Mouse (Mus musculus): ENCODE measurements around the gene Enoph1. TPM values are rescaled to one million over a fixed set of nuclear protein-coding genes. Genes with fewer than 3 reads are reported as not detected.

Gene Enoph1
- total RNA-seq, 2 experiments from 2014 or later: 50.2 to 52.1 TPM

DNA sequence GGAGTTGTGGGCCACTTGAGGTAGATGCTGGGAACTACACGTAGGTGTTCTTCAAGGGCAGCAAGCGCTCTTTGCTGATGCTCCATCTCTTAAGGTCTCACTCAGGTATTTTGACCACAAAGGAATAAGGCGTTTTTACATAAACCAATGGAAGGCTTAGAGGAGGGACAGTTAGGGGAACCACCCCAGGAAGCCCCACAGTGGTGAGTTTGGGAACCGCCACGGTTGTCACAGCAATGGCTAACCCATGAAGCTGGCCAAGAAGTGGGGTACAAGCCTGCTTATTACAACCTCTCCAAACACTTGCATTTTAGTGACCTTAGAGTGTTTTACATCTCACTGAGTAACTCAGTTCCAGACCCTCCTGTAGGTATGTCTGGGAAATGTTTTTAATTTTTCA is 31.8 kb downstream of the Enoph1 start:
- no peak for DNase-seq (ENCODE audit: low spot score in 2 of 2)

DNA sequence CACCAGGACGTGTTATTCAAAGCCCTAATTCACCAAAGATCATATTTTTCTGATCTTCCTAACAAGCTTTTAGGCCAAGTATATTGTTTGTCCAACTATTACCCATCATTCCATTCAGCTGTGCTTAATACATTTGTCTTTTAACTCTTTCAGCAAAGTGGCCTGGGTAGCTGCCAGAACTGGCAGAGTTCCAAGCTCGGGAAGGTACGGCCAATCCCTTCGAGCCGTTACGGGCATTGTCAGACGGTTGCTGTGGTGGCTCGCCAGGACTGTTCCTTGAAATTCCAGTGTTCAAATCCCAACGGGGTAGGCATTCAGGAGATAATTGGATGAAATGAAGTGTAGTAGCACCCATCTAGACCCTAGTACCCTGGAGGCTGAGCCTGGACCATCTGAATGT is 32.8 kb downstream of the Enoph1 start:
- DNase-seq (ENCODE audit: low spot score in 2 of 2): no peak

- peak in 1 of 2 experiments; percentile 37 for DNase-seq (ENCODE audit: low spot score in 2 of 2)
These were observed 34.8 kb downstream of the Enoph1 start for GRCm38 (mm10) chr5:100074571-100074970.

DNA sequence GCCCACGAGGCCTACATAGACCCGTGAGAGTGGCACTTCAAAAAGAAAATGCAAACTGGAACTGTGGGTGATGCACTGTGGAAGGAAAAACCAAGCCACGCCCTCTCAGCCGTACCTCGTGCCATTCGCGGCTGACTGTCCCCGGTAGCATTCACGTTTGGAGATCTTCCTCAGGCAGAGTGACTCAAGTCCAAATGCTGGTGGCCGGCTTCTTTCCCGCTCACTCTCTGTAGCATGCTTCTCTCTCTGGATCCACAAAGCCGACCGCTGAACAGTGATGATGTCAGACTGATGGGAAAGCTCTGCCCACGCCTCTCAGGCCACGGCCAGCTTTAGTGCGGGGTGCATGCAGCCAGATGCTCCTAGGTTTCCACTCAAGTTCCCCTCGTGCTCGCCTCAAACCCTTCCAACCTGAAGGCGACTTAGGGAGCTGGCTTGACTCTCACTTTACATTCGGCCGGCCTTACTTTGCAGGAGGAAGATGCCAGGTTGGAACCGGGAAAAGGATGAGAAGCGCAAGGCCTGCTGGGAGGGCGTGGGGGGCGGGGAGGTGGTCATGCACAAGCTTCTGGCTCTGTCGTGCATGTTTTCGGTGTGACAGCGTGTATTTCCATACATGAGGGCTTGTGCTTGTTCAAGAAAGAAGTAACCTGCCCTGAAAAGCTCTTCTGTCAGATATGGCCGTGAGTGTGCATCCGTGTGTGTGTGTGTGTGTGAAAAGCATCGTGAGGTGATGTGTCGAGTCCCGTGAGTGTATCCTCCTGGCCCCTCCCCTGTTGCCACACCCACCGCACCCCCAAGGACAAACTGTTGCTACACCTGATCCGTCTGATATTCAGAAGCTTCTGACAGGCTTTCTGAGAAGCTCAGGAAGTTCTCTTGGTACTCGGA is 39.5 kb downstream of the Enoph1 start:
- DNase-seq (ENCODE audit: low spot score in 2 of 2): no peak

GRCm38 (mm10) chr5:100079931-100080275 is 40.1 kb downstream of the Enoph1 start:
- no peak for DNase-seq (ENCODE audit: low spot score in 2 of 2)

GRCm38 (mm10) chr5:100082006-100082405 is 42.2 kb downstream of the Enoph1 start:
- no peak for DNase-seq (ENCODE audit: low spot score in 2 of 2)

- peak in 1 of 2 experiments; percentile 36 for DNase-seq (ENCODE audit: low spot score in 2 of 2)
These were observed 44.3 kb downstream of the Enoph1 start for GRCm38 (mm10) chr5:100083953-100084562.

DNA sequence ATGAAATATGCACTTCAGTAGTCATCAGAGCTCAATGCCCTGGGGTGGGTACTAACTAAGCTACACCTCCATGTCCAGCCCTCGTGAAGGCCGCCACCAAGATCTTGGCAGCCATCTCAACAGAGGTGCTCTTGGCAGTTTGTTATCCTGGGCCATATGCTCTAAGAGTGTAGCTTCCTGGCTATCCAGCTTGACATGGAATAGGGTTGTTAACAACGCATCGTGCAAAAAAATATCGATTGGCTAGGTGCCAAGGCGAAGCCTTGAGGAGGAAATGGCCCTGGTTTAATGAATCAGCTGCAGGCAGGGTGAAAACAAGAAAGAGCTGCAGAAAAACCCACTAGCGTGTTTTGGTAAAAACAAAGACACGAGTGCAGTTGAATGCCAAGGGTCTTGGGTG is 45.3 kb downstream of the Enoph1 start:
- no peak for DNase-seq (ENCODE audit: low spot score in 2 of 2)

DNA sequence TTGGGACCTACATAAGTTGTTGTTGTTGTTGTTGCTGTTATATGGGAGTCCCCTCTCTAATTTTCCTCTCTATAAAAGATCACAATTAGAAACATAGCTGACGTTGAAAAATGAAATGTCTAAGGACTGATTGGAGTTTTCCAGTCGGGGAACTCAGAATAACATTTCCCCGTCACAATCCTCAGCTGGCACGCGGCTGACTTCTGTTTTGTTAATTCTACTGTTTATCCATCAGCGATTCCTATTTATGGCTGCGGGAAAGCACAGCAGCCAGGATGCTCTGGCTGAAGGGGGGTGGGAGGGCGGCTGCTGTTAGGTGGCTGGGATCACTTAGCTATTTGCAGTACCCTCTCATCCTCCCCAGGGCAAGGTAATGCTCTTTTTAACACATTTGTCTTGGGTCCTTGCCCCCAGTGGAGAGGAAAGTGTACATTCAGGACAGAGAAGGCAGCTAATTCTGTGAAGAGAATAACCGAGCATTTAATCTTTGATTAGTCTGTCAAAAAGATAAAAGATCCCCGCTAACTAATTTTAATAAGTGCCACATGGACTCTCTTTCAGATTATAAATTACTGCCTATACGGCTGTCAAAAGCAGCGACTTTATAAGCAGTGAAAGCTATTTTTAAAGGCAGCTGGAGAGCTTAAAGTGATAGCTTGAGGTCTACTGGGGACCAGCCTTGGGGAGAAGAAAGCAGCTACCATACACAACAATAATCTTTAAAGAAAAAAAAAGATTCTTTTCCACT is 50.9 kb downstream of the Enoph1 start:
- DNase-seq (ENCODE audit: low spot score in 2 of 2): no peak

GRCm38 (mm10) chr5:100091263-100091594 is 51.4 kb downstream of the Enoph1 start:
- DNase-seq (ENCODE audit: low spot score in 2 of 2): no peak

DNA sequence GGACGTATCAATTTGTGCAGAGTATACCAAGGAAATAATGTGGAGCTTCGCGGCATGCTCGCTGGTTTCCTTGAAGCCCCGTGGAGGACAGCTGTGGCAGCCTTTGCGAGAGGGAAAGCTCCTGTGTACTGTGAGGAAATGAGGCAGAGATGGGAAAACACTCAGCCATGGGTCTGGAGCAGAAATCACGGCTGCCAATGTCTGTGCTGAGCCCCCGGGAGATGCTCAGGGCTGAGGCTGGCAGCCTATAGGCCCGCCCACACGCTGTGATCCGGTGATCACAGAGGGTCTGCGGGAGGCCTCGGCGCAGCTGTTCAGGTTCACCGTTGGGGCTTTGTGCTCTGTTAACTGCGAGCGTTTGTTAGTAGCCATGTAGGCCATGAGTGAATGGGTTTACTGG is 51.8 kb downstream of the Enoph1 start:
- no peak for DNase-seq (ENCODE audit: low spot score in 2 of 2)

DNA sequence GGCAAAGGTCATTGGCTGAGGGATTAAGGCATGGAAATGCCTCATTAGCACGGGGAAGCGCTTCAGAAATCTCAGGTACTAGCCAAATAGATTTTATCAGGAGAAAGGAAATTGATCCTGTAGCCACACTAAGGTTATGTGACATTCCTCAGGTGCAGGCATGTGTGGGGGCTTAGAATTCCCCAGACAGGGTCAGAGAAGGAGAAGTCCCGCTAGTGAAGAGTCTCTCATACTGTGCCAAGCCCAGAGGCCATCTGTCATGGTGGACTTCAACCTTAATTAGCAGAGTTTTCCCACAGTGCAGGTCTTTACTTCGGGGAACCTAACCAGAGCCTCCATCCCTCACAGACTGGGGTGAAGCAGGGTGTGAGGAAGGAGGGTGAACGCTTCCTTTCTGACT is 57.2 kb downstream of the Enoph1 start:
- no peak for DNase-seq (ENCODE audit: low spot score in 2 of 2)

DNA sequence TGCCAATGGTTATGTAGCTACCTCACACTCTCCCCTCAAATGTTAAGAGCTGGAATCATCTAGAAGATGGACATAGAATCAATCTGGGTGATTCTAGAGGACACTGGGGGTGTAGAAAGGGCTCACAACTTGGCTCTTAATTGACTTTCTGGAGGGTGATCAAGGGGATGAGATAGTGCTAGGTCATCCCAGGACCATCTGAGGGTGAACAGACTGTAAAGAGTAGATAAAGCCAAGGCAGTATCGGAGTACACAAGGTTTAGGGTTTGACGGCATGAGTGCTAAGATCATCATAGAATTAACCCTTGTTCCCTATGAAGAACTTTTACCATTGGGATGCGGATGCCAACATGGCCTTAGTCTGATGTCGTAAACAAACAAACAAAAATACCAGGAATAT is 58.2 kb downstream of the Enoph1 start:
- DNase-seq (ENCODE audit: low spot score in 2 of 2): no peak

GRCm38 (mm10) chr5:100102395-100102794 is 62.6 kb downstream of the Enoph1 start:
- DNase-seq (ENCODE audit: low spot score in 2 of 2): no peak

GRCm38 (mm10) chr5:100108866-100109265 is 69.1 kb downstream of the Enoph1 start:
- peak; percentile 75 to 95 for DNase-seq (ENCODE audit: low spot score in 2 of 2)

- peak in 1 of 2 experiments; percentile 36 for DNase-seq (ENCODE audit: low spot score in 2 of 2)
These were observed 69.9 kb downstream of the Enoph1 start for GRCm38 (mm10) chr5:100109543-100110282.

- DNase-seq (ENCODE audit: low spot score in 2 of 2): no peak
These were observed 70.8 kb downstream of the Enoph1 start for GRCm38 (mm10) chr5:100110581-100110980.

GRCm38 (mm10) chr5:100113403-100113802 is 73.6 kb downstream of the Enoph1 start:
- peak in 1 of 2 experiments; percentile 49 for DNase-seq (ENCODE audit: low spot score in 2 of 2)
